Mouse (Mus musculus): ENCODE data around the gene Grin3b.

Grin3b gene

GRCm38 (mm10) chr10:79936284-79936910 is 34.1 kb upstream of the Grin3b start:
- no peak for DNase-seq (ENCODE audit: low spot score in 2 of 2)

GRCm38 (mm10) chr10:79936911-79937441 is 33.5 kb upstream of the Grin3b start:
- DNase-seq (ENCODE audit: low spot score in 2 of 2), result peak; percentile 89 to 93

- no peak for DNase-seq (ENCODE audit: low spot score in 2 of 2)
Observed at GRCm38 (mm10) chr10:79937775-79938526, 32.6 kb upstream of the Grin3b start.

GRCm38 (mm10) chr10:79940749-79941148 is 29.8 kb upstream of the Grin3b start:
- DNase-seq (ENCODE audit: low spot score in 2 of 2), result peak in 1 of 2 experiments; percentile 76

- no peak for DNase-seq (ENCODE audit: low spot score in 2 of 2)
Observed at GRCm38 (mm10) chr10:79942988-79943387, 27.5 kb upstream of the Grin3b start.

- no peak for DNase-seq (ENCODE audit: low spot score in 2 of 2)
Observed at GRCm38 (mm10) chr10:79943471-79943901, 27.0 kb upstream of the Grin3b start.

GRCm38 (mm10) chr10:79945507-79946234 is 24.8 kb upstream of the Grin3b start:
- DNase-seq (ENCODE audit: low spot score in 2 of 2), result no peak

- DNase-seq (ENCODE audit: low spot score in 2 of 2), result peak in 1 of 2 experiments; percentile 73
Observed at GRCm38 (mm10) chr10:79946752-79947322, 23.7 kb upstream of the Grin3b start.

- DNase-seq (ENCODE audit: low spot score in 2 of 2), result no peak
Observed at GRCm38 (mm10) chr10:79947502-79947901, 23.0 kb upstream of the Grin3b start.

DNA sequence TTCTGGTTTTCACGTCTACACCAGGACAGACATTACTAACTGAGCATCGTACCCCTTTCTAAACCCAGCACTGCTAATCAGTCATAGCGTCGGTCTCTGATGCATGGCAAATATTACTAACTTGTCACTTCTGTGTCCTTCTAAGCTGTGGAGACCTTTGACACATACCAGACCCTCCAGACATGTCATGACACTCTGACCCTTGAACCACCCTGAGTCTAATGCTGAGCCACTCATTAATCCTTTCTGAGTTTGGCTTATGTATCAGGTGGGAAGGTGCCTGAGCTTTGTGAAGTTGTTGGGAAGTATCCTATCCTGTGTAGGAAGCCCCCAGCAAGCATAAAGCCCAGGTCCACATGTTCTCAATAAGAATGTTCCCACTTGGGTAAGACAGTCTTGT is 20.6 kb upstream of the Grin3b start:
- no peak for DNase-seq (ENCODE audit: low spot score in 2 of 2)

DNA sequence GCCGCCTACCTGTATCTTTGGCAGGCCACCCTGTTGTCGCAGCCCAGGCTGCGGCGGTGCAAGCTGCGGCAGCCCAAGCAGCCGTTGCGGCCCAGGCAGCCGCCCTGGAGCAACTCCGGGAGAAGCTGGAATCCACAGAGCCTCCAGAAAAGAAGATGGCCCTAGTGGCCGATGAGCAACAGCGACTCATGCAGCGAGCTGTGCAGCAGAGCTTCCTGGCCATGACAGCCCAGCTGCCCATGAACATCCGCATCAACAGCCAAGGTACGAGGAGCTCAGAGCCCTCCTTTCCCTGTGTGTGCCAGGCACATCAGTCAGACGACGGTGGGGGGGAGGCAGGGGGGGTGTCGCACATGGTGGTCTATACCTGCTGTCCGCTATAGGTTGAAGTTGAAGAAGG is 19.9 kb upstream of the Grin3b start:
- no peak for DNase-seq (ENCODE audit: low spot score in 2 of 2)

DNA sequence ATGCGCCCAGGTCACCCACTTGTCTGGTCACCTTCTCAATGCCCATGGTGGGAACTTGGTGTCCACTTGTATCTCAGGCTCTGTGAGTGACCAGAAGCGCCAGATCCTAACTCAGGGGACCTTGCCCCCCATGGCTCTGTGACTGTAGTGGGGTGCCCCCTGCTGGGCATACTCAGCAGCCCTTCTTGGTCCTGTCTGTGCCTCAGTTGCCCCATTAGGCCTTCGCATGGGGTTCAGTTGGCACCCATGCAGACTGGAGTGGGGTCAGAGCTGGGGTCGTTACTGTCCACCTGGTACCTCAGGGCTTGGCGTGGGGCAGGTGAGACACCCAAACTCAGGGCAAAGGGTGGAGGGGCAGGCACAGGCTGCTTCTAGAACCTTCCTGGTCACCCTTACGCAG is 16.6 kb upstream of the Grin3b start:
- DNase-seq (ENCODE audit: low spot score in 2 of 2), result no peak

DNA sequence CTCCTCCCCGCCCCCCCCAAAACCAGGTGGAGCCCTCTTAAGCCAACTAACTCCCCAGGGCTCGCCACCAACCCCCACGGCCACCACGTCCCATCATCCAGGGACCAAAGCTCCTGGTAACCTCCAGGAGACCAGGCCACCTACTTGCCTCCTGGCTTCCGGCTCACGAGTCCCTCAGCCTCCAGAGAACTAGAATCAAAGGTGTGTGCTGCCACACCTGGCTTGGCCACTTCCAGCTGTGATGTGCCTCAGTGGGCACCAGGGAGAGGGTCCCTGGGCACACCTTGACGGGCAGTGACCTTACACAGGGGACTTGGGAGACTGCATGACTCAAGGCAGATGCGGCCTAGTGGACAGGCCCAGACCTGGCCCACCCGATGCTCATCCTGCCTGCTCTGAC is 14.8 kb upstream of the Grin3b start:
- DNase-seq (ENCODE audit: low spot score in 2 of 2), result no peak

DNA sequence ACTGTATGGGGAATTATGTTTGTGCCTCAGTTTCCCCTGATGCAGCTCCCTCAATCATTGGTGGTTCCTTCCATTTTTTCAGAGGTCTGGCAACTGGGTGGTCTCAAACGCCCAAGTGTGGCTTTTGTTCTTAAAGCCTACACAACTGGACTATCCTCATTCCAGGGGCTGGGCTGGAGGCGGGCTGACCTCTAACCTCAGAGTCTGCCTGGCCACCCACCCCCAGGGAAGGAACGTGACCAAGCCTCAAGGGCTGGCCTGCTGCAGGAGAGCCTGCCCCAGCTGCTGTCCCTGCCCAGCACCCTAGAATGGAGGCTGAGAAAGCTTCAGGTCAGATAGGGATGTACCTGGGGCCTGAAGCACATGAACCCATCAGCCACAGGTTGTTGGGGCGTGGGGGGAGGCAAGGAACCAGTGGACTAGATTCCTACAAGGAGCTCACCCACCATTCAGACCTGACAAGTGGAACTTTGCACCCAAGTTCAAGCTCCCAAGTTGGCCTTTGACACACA is 13.8 kb upstream of the Grin3b start:
- DNase-seq (ENCODE audit: low spot score in 2 of 2), result no peak

- DNase-seq (ENCODE audit: low spot score in 2 of 2), result peak; percentile 86 to 94
Observed at GRCm38 (mm10) chr10:79958140-79958816, 12.2 kb upstream of the Grin3b start.

GRCm38 (mm10) chr10:79959412-79959811 is 11.1 kb upstream of the Grin3b start:
- DNase-seq (ENCODE audit: low spot score in 2 of 2), result peak in 1 of 2 experiments; percentile 51

GRCm38 (mm10) chr10:79959847-79960601 is 10.5 kb upstream of the Grin3b start, which contains the start of gene Wdr18:
Gene Wdr18 (plus strand): TSS chr10:79960152.
- DNase-seq (ENCODE audit: low spot score in 2 of 2), result peak; percentile 100

- no peak for DNase-seq (ENCODE audit: low spot score in 2 of 2)
Observed at GRCm38 (mm10) chr10:79960671-79961294, 9.7 kb upstream of the Grin3b start.

DNA sequence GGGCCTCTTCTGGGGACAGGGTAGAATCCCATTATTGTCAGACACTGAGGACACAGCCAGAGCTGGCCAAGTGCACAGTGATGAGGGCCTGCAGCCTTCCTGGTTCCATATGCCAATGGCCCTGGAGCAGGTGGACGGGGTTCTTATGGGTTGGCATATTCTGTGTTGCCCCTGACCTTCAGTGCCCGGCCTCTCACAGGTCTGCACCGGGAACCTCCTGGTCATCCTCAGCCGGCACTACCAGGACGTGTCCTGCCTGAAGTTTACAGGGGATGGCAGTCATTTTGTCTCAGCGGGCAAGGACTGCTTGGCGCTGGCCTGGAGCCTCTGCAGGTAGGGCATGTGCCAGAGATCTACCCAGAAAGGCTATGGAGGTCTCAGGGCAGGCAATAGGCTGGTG is 5.8 kb upstream of the Grin3b start:
- DNase-seq (ENCODE audit: low spot score in 2 of 2), result no peak

DNA sequence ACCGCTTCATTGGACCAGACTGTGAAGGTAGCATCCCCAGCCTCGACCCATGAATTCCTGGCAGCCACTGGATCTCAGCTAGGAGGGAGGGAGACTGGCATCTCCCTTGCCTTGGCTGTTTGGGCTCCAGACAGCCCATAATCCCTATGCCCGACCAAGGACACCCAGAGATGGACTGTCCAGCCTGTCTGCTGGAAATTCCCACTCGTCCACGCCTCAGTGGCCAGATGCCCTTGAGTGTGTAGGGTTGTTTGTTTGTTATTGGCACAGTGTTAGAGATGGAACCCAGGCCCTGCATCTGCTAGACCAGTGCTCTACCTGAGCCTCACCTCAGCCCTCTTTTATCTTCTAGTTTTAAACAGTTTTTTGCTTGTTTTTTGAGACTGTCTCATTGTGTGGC is 5.2 kb upstream of the Grin3b start:
- DNase-seq (ENCODE audit: low spot score in 2 of 2), result no peak

Measured in spleen, postnatal 4 days (tissue).